Mouse (Mus musculus) liver, adult 2 months (tissue): ENCODE measurements around the gene Vps13a. TPM values are rescaled to one million over a fixed set of nuclear protein-coding genes. Genes with fewer than 3 reads are reported as not detected.

Source experiments
- DNase-seq: peaks from one replicate; pipeline ENCODE4 v3.0.0-alpha.2; 2011; ENCODE audit warnings: low read depth, low spot score; ENCODE audit errors: extremely low read depth
- H3K27ac ChIP-seq: fragments of 200-500 bp; replicated peaks from 2 replicates; pipeline ENCODE4 v1.5.1; 2012; ENCODE audit warnings: low read depth, mild to moderate bottlenecking, control low read depth, inconsistent platforms, low read length; ENCODE audit not compliant: insufficient read depth
- H3K27me3 ChIP-seq: fragments of 200-500 bp; 2 replicates; pipeline ENCODE4 v1.6.1; 2012; ENCODE audit warnings: mild to moderate bottlenecking, moderate library complexity, low read length, inconsistent platforms; ENCODE audit not compliant: control insufficient read depth, insufficient read depth
- H3K36me3 ChIP-seq: fragments of 200-500 bp; 2 replicates; pipeline ENCODE4 v1.6.1; 2012; ENCODE audit warnings: low read length, inconsistent platforms; ENCODE audit not compliant: control insufficient read depth, insufficient read depth
- H3K4me1 ChIP-seq: fragments of 200-500 bp; 2 replicates; pipeline ENCODE4 v1.6.1; 2011; ENCODE audit warnings: low read length; ENCODE audit not compliant: control insufficient read depth, insufficient read depth
- H3K4me3 ChIP-seq: fragments of 200-500 bp; 2 replicates; pipeline ENCODE4 v1.5.1; 2011; ENCODE audit warnings: low read depth, mild to moderate bottlenecking, control low read depth, low read length, moderate library complexity; ENCODE audit not compliant: insufficient read depth
- H3K79me2 ChIP-seq: fragments of 200-500 bp; 2 replicates; pipeline ENCODE4 v1.6.1; 2012; ENCODE audit warnings: inconsistent platforms, mild to moderate bottlenecking, low read length, moderate library complexity; ENCODE audit not compliant: control insufficient read depth, insufficient read depth
- H3K9ac ChIP-seq: fragments of 200-500 bp; 2 replicates; pipeline ENCODE4 v1.6.1; 2012; ENCODE audit warnings: low read depth, mild to moderate bottlenecking, control low read depth, inconsistent platforms, low read length
- CTCF ChIP-seq: fragments of 200-500 bp; IDR thresholded peaks from 2 replicates; pipeline ENCODE4 v1.5.1; 2011; ENCODE audit warnings: low read depth, low read length, control low read depth
- POLR2A ChIP-seq: fragments of 200-500 bp; IDR thresholded peaks from 2 replicates; pipeline ENCODE4 v1.6.1; 2011; ENCODE audit warnings: low read length, control low read depth; ENCODE audit not compliant: insufficient read depth; ENCODE audit errors: extremely low read depth
- WGBS: fragments of 180-500 bp; shearing (Covaris S2); methylation state at CpG from one replicate; pipeline ENCODE4 v1.1.7; 2018; 5-methylcytosine and 5-hydroxymethylcytosine counted together
- polyA plus RNA-seq: library from polyadenylated mRNA; depleted of rRNA; stranded (reverse); fragments of >200 nt; gene quantifications from 2 replicates; pipeline ENCODE4 v1.2.3, GENCODE M21; 2012
- total RNA-seq: library from RNA; depleted of rRNA; stranded (reverse); fragments of >200 nt; gene quantifications from 2 replicates; pipeline ENCODE4 v1.2.3, GENCODE M21; 2014

Vps13a gene
- total and polyA plus RNA-seq, 2 experiments: 1.1 to 30.8 TPM

GRCm38 (mm10) chr19:16755854-16756253 is 24.9 kb downstream of the Vps13a start:
- no peaks in the 10 kb centered on the region; the same call in 1 of the 2 replicates for H3K79me2 ChIP-seq
- TF ChIP-seq CTCF (no peak), POLR2A (no peak)
- H3K4me3 ChIP-seq: no peak overlapping the region
- H3K27me3 ChIP-seq: no peaks in the 10 kb centered on the region
- no peak for DNase-seq
- no peaks in the 10 kb centered on the region for H3K4me1 ChIP-seq
- peaks cover 16% of the 10 kb centered on the region for H3K36me3 ChIP-seq
- H3K27ac ChIP-seq: no peak overlapping the region
- H3K9ac ChIP-seq: no peak overlapping the region

- H3K27ac ChIP-seq: no peak overlapping the region
- no peaks in the 10 kb centered on the region for H3K79me2 ChIP-seq
- DNase-seq: no peak
- no peak overlapping the region for H3K9ac ChIP-seq
- H3K4me3 ChIP-seq: no peak overlapping the region
- WGBS: 94% methylated on average over 7 of the region's 7 CpGs
- H3K36me3 ChIP-seq: peaks cover 16% of the 10 kb centered on the region
- no peak for TF ChIP-seq CTCF
- no peaks in the 10 kb centered on the region for H3K4me1 ChIP-seq
- no peaks in the 10 kb centered on the region for H3K27me3 ChIP-seq
Measured at GRCm38 (mm10) chr19:16755226-16755625, 25.5 kb downstream of the Vps13a start.

GRCm38 (mm10) chr19:16753151-16753550 is 27.6 kb downstream of the Vps13a start:
- Histone ChIP-seq H3K4me1 (no peaks in the 10 kb centered on the region), H3K79me2 (no peaks in the 10 kb centered on the region), H3K4me3 (no peak overlapping the region), H3K36me3 (peaks cover 16% of the 10 kb centered on the region), H3K27ac (no peak overlapping the region), H3K27me3 (no peaks in the 10 kb centered on the region), H3K9ac (no peak overlapping the region)
- 83% methylated on average over 3 of the region's 3 CpGs for WGBS
- TF ChIP-seq POLR2A (no peak), CTCF (no peak)
- DNase-seq: no peak

- Histone ChIP-seq H3K4me1 (no peaks in the 10 kb centered on the region), H3K27ac (no peak overlapping the region), H3K79me2 (no peaks in the 10 kb centered on the region), H3K4me3 (no peak overlapping the region), H3K9ac (no peak overlapping the region), H3K27me3 (no peaks in the 10 kb centered on the region), H3K36me3 (peaks cover 27% of the 10 kb centered on the region)
- TF ChIP-seq CTCF: no peak
- TF ChIP-seq POLR2A: no peak
- DNase-seq: no peak
- WGBS: 95% methylated on average over 4 of the region's 4 CpGs
Measured at GRCm38 (mm10) chr19:16736854-16737253, 43.9 kb downstream of the Vps13a start.

GRCm38 (mm10) chr19:16728729-16729128 is 52.0 kb downstream of the Vps13a start:
- no peak for TF ChIP-seq CTCF
- no peak for TF ChIP-seq POLR2A
- H3K27ac ChIP-seq: no peak overlapping the region
- peak; percentile 3 for DNase-seq
- no peaks in the 10 kb centered on the region for H3K27me3 ChIP-seq
- H3K79me2 ChIP-seq: no peaks in the 10 kb centered on the region
- 70% methylated on average over 2 of the region's 2 CpGs for WGBS
- no peak overlapping the region for H3K9ac ChIP-seq
- H3K36me3 ChIP-seq: peaks cover 21% of the 10 kb centered on the region
- H3K4me3 ChIP-seq: no peak overlapping the region
- no peaks in the 10 kb centered on the region for H3K4me1 ChIP-seq

- DNase-seq: no peak
- TF ChIP-seq CTCF: no peak
- TF ChIP-seq POLR2A: no peak
- Histone ChIP-seq H3K4me3 (no peak overlapping the region), H3K27me3 (no peaks in the 10 kb centered on the region), H3K9ac (no peak overlapping the region), H3K79me2 (no peaks in the 10 kb centered on the region), H3K4me1 (no peaks in the 10 kb centered on the region), H3K27ac (no peak overlapping the region), H3K36me3 (peaks cover 22% of the 10 kb centered on the region)
- 94% methylated on average over 3 of the region's 3 CpGs for WGBS
Measured at GRCm38 (mm10) chr19:16715249-16715648, 65.5 kb downstream of the Vps13a start.
